Mouse (Mus musculus): ENCODE measurements at regions not wholly inside any gene's neighbourhood (a gene's known extent, or its start where the extent isn't known, plus 50 kb on each side); places are given as distances from the start of the nearest gene placed in this dataset.
A peak's percentile ranks its signal among the peaks of the same experiment; 100 is the strongest.

DNA sequence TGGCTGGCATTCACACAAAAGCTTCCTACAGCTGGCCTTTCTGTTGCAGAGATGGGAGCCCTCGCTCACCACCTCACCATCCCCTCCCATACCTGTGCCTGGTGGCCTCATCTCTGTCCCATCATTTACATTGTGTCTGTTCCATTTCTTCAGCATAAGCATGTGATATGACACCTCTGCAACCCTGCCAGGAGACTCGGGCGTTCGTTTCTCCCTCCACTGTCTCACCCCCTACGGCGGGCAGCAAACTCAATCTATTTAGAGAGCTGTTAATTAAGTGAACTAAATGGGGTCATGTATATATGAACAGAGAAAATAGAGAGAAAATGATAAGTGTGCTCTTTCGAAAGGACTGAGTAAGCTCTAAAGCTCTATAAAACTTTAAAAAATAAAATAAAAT lies 106.0 kb downstream of the Elovl4 start:
- H3K4me3 ChIP-seq, result no peak overlapping the region
- no peaks in the 10 kb centered on the region for H3K36me3 ChIP-seq
- DNase-seq (ENCODE audit: low spot score), result no peak
- H3K27me3 ChIP-seq (ENCODE audit: insufficient read depth, poor library complexity, severe bottlenecking), result no peaks in the 10 kb centered on the region
- no peaks in the 10 kb centered on the region for H3K4me1 ChIP-seq (replicated peaks)
- H3K27ac ChIP-seq, result no peak overlapping the region
- WGBS, result 89% methylated on average over 7 of the region's 7 CpGs
- no peaks in the 10 kb centered on the region for H3K9me3 ChIP-seq

GRCm38 (mm10) chr9:83691332-83692198 lies 114.5 kb downstream of the Elovl4 start:
- no peaks in the 10 kb centered on the region for H3K36me3 ChIP-seq
- 22% methylated on average over 24 of the region's 24 CpGs for WGBS
- DNase-seq (ENCODE audit: low spot score), result peak; percentile 68
- H3K4me3 ChIP-seq, result peak overlapping the region; percentile 47
- H3K27me3 ChIP-seq (ENCODE audit: insufficient read depth, poor library complexity, severe bottlenecking), result no peaks in the 10 kb centered on the region
- peaks cover 18% of the 10 kb centered on the region for H3K4me1 ChIP-seq (replicated peaks)
- H3K27ac ChIP-seq, result peak overlapping the region; percentile 87
- no peaks in the 10 kb centered on the region for H3K9me3 ChIP-seq
